Mouse (Mus musculus): ENCODE results near the gene Ndst4.

The Ndst4 gene

GRCm38 (mm10) chr3:125734945-125735344, 331.1 kb downstream of the Ndst4 start:
- DNase-seq, result no peak

- no peak for DNase-seq
Measured at GRCm38 (mm10) chr3:125744468-125745141, 340.7 kb downstream of the Ndst4 start.

GRCm38 (mm10) chr3:125745142-125745496, 341.2 kb downstream of the Ndst4 start:
- no peak for DNase-seq

GRCm38 (mm10) chr3:125746367-125746766, 342.5 kb downstream of the Ndst4 start:
- no peak for DNase-seq

- DNase-seq, result no peak
Measured at GRCm38 (mm10) chr3:125756911-125757310, 353.0 kb downstream of the Ndst4 start.

GRCm38 (mm10) chr3:125760711-125761110, 356.8 kb downstream of the Ndst4 start:
- DNase-seq, result no peak
